Mouse (Mus musculus): ENCODE measurements around the gene St6galnac3. TPM values are rescaled to one million over a fixed set of nuclear protein-coding genes. Genes with fewer than 3 reads are reported as not detected.

St6galnac3 gene
- polyA plus RNA-seq, 1 experiment from 2014 or later = 23.2 TPM

GRCm38 (mm10) chr3:153238381-153238780 lies 486.6 kb downstream of the St6galnac3 start:
- Histone ChIP-seq H3K36me3 (ENCODE audit: control insufficient read depth, insufficient read depth, low read length) (no peaks in the 10 kb centered on the region), H3K4me1 (ENCODE audit: control insufficient read depth, insufficient read depth, low read depth, low read length) (no peaks in the 10 kb centered on the region), H3K9ac (ENCODE audit: low read depth, low read length) (no peak overlapping the region), H3K9me3 (ENCODE audit: control insufficient read depth, low read length) (no peaks in the 10 kb centered on the region), H3K4me3 (ENCODE audit: low read length) (no peak overlapping the region), H3K4me2 (ENCODE audit: low read length) (no peak overlapping the region), H3K27ac (ENCODE audit: low read depth, low read length) (no peak overlapping the region), H3K27me3 (replicated peaks; ENCODE audit: control insufficient read depth, insufficient read depth, low read length) (no peaks in the 10 kb centered on the region)
- no peak for ATAC-seq
- 87% methylated on average over 10 of the region's 10 CpGs for WGBS

GRCm38 (mm10) chr3:153236262-153236661 lies 488.7 kb downstream of the St6galnac3 start:
- Histone ChIP-seq H3K9ac (ENCODE audit: low read depth, low read length) (no peak overlapping the region), H3K36me3 (ENCODE audit: control insufficient read depth, insufficient read depth, low read length) (no peaks in the 10 kb centered on the region), H3K27me3 (replicated peaks; ENCODE audit: control insufficient read depth, insufficient read depth, low read length) (no peaks in the 10 kb centered on the region), H3K4me1 (ENCODE audit: control insufficient read depth, insufficient read depth, low read depth, low read length) (no peaks in the 10 kb centered on the region), H3K4me3 (ENCODE audit: low read length) (no peak overlapping the region), H3K4me2 (ENCODE audit: low read length) (no peak overlapping the region), H3K9me3 (ENCODE audit: control insufficient read depth, low read length) (no peaks in the 10 kb centered on the region), H3K27ac (ENCODE audit: low read depth, low read length) (no peak overlapping the region)
- 89% methylated on average over 9 of the region's 9 CpGs for WGBS
- no peak for ATAC-seq

GRCm38 (mm10) chr3:153222611-153223402 lies 502.2 kb downstream of the St6galnac3 start:
- H3K36me3 ChIP-seq (ENCODE audit: control insufficient read depth, insufficient read depth, low read length) = no peaks in the 10 kb centered on the region
- 83% methylated on average over 10 of the region's 10 CpGs for WGBS
- H3K27ac ChIP-seq (ENCODE audit: low read depth, low read length) = no peak overlapping the region
- H3K4me1 ChIP-seq (ENCODE audit: control insufficient read depth, insufficient read depth, low read depth, low read length) = no peaks in the 10 kb centered on the region
- H3K9me3 ChIP-seq (ENCODE audit: control insufficient read depth, low read length) = no peaks in the 10 kb centered on the region
- H3K9ac ChIP-seq (ENCODE audit: low read depth, low read length) = no peak overlapping the region
- H3K4me3 ChIP-seq (ENCODE audit: low read length) = no peak overlapping the region
- no peak overlapping the region for H3K4me2 ChIP-seq (ENCODE audit: low read length)
- H3K27me3 ChIP-seq (replicated peaks; ENCODE audit: control insufficient read depth, insufficient read depth, low read length) = no peaks in the 10 kb centered on the region
- ATAC-seq = no peak

- H3K27me3 ChIP-seq (replicated peaks; ENCODE audit: control insufficient read depth, insufficient read depth, low read length) = no peaks in the 10 kb centered on the region
- ATAC-seq = no peak
- H3K4me2 ChIP-seq (ENCODE audit: low read length) = no peak overlapping the region
- H3K9ac ChIP-seq (ENCODE audit: low read depth, low read length) = no peak overlapping the region
- 0 out of 2 replicates have a peak, but pooled peaks cover 3% of the 10 kb centered on the region for H3K9me3 ChIP-seq (ENCODE audit: control insufficient read depth, low read length)
- H3K36me3 ChIP-seq (ENCODE audit: control insufficient read depth, insufficient read depth, low read length) = no peaks in the 10 kb centered on the region
- H3K4me1 ChIP-seq (ENCODE audit: control insufficient read depth, insufficient read depth, low read depth, low read length) = no peaks in the 10 kb centered on the region
- 92% methylated on average over 2 of the region's 2 CpGs for WGBS
- H3K4me3 ChIP-seq (ENCODE audit: low read length) = no peak overlapping the region
- no peak overlapping the region for H3K27ac ChIP-seq (ENCODE audit: low read depth, low read length)
Observed at GRCm38 (mm10) chr3:153219391-153219790, 505.6 kb downstream of the St6galnac3 start.

- Histone ChIP-seq H3K9ac (ENCODE audit: low read depth, low read length) (no peak overlapping the region), H3K4me3 (ENCODE audit: low read length) (no peak overlapping the region), H3K4me2 (ENCODE audit: low read length) (no peak overlapping the region), H3K36me3 (ENCODE audit: control insufficient read depth, insufficient read depth, low read length) (no peaks in the 10 kb centered on the region), H3K4me1 (ENCODE audit: control insufficient read depth, insufficient read depth, low read depth, low read length) (no peaks in the 10 kb centered on the region), H3K9me3 (ENCODE audit: control insufficient read depth, low read length) (no peaks in the 10 kb centered on the region), H3K27ac (ENCODE audit: low read depth, low read length) (no peak overlapping the region), H3K27me3 (replicated peaks; ENCODE audit: control insufficient read depth, insufficient read depth, low read length) (no peaks in the 10 kb centered on the region)
- ATAC-seq = no peak
- WGBS = 82% methylated on average over 2 of the region's 2 CpGs
Observed at GRCm38 (mm10) chr3:153208186-153208585, 516.8 kb downstream of the St6galnac3 start.

GRCm38 (mm10) chr3:153204046-153204445 lies 520.9 kb downstream of the St6galnac3 start:
- no peak overlapping the region for H3K9ac ChIP-seq (ENCODE audit: low read depth, low read length)
- no peaks in the 10 kb centered on the region for H3K4me1 ChIP-seq (ENCODE audit: control insufficient read depth, insufficient read depth, low read depth, low read length)
- H3K4me3 ChIP-seq (ENCODE audit: low read length) = no peak overlapping the region
- no peak overlapping the region for H3K27ac ChIP-seq (ENCODE audit: low read depth, low read length)
- H3K27me3 ChIP-seq (replicated peaks; ENCODE audit: control insufficient read depth, insufficient read depth, low read length) = no peaks in the 10 kb centered on the region
- no peak overlapping the region for H3K4me2 ChIP-seq (ENCODE audit: low read length)
- no peaks in the 10 kb centered on the region for H3K9me3 ChIP-seq (ENCODE audit: control insufficient read depth, low read length)
- H3K36me3 ChIP-seq (ENCODE audit: control insufficient read depth, insufficient read depth, low read length) = no peaks in the 10 kb centered on the region
- 88% methylated on average over 5 of the region's 5 CpGs for WGBS
- ATAC-seq = no peak

GRCm38 (mm10) chr3:153201835-153202234 lies 523.1 kb downstream of the St6galnac3 start:
- no peak overlapping the region for H3K4me2 ChIP-seq (ENCODE audit: low read length)
- H3K9me3 ChIP-seq (ENCODE audit: control insufficient read depth, low read length) = no peaks in the 10 kb centered on the region
- no peaks in the 10 kb centered on the region for H3K36me3 ChIP-seq (ENCODE audit: control insufficient read depth, insufficient read depth, low read length)
- H3K9ac ChIP-seq (ENCODE audit: low read depth, low read length) = no peak overlapping the region
- no peaks in the 10 kb centered on the region for H3K4me1 ChIP-seq (ENCODE audit: control insufficient read depth, insufficient read depth, low read depth, low read length)
- H3K27me3 ChIP-seq (replicated peaks; ENCODE audit: control insufficient read depth, insufficient read depth, low read length) = no peaks in the 10 kb centered on the region
- ATAC-seq = no peak
- H3K27ac ChIP-seq (ENCODE audit: low read depth, low read length) = no peak overlapping the region
- 92% methylated on average over 10 of the region's 10 CpGs for WGBS
- H3K4me3 ChIP-seq (ENCODE audit: low read length) = no peak overlapping the region

GRCm38 (mm10) chr3:153200801-153201200 lies 524.2 kb downstream of the St6galnac3 start:
- Histone ChIP-seq H3K9ac (ENCODE audit: low read depth, low read length) (no peak overlapping the region), H3K27ac (ENCODE audit: low read depth, low read length) (no peak overlapping the region), H3K4me1 (ENCODE audit: control insufficient read depth, insufficient read depth, low read depth, low read length) (no peaks in the 10 kb centered on the region), H3K4me2 (ENCODE audit: low read length) (no peak overlapping the region), H3K36me3 (ENCODE audit: control insufficient read depth, insufficient read depth, low read length) (no peaks in the 10 kb centered on the region), H3K27me3 (replicated peaks; ENCODE audit: control insufficient read depth, insufficient read depth, low read length) (no peaks in the 10 kb centered on the region), H3K9me3 (ENCODE audit: control insufficient read depth, low read length) (no peaks in the 10 kb centered on the region), H3K4me3 (ENCODE audit: low read length) (no peak overlapping the region)
- ATAC-seq = no peak
- 93% methylated on average over 12 of the region's 12 CpGs for WGBS

GRCm38 (mm10) chr3:153200076-153200475 lies 524.9 kb downstream of the St6galnac3 start:
- no peak for ATAC-seq
- 93% methylated on average over 11 of the region's 11 CpGs for WGBS
- Histone ChIP-seq H3K27ac (ENCODE audit: low read depth, low read length) (no peak overlapping the region), H3K36me3 (ENCODE audit: control insufficient read depth, insufficient read depth, low read length) (no peaks in the 10 kb centered on the region), H3K9me3 (ENCODE audit: control insufficient read depth, low read length) (no peaks in the 10 kb centered on the region), H3K4me3 (ENCODE audit: low read length) (no peak overlapping the region), H3K27me3 (replicated peaks; ENCODE audit: control insufficient read depth, insufficient read depth, low read length) (no peaks in the 10 kb centered on the region), H3K9ac (ENCODE audit: low read depth, low read length) (no peak overlapping the region), H3K4me2 (ENCODE audit: low read length) (no peak overlapping the region), H3K4me1 (ENCODE audit: control insufficient read depth, insufficient read depth, low read depth, low read length) (no peaks in the 10 kb centered on the region)

Measured in hindbrain, embryonic 16.5 days (tissue).